Mouse (Mus musculus) CD4-positive naive resting alpha-beta T cell, adult 76 days (primary cell): Measurements from ENCODE around the gene Men1. TPM values are rescaled to one million over a fixed set of nuclear protein-coding genes. Genes with fewer than 3 reads are reported as not detected.

Experiments used
- total RNA-seq: library from RNA; stranded (reverse); gene quantifications from one replicate; pipeline ENCODE4 v1.2.4, GENCODE M21; 2023

The Men1 gene
- 22.2 TPM for total RNA-seq

GRCm38 (mm10) chr19:6334673-6335457 lies at the start of gene Men1:
TSS of gene Men1 (plus strand) at chr19:6334979.

DNA sequence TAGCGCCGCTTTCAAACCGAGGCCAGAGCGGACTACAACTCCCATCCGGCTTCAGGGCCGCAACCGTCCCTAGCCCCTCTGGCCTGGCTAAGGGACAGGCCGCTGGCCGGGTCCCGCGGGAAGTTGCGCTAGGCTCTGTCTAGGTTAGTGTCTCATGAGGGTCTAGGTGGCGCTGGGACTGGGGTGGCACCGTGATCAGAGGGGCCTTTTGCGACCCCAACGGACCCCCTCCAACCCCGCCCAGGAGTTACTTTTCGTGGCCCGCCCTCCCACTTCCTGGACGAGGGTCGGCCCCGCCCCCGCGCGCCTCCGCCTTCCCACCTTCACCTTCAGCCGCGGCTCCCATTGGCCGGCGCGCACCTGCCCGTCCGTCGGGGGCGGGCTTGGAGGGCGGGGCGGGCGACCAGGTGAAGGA lies 28.6 kb upstream of the Men1 start, which contains the start of gene Cdc42bpg:
Gene Cdc42bpg, plus strand, starts transcription at position 320 of the 415 bp plus-strand sequence.

DNA sequence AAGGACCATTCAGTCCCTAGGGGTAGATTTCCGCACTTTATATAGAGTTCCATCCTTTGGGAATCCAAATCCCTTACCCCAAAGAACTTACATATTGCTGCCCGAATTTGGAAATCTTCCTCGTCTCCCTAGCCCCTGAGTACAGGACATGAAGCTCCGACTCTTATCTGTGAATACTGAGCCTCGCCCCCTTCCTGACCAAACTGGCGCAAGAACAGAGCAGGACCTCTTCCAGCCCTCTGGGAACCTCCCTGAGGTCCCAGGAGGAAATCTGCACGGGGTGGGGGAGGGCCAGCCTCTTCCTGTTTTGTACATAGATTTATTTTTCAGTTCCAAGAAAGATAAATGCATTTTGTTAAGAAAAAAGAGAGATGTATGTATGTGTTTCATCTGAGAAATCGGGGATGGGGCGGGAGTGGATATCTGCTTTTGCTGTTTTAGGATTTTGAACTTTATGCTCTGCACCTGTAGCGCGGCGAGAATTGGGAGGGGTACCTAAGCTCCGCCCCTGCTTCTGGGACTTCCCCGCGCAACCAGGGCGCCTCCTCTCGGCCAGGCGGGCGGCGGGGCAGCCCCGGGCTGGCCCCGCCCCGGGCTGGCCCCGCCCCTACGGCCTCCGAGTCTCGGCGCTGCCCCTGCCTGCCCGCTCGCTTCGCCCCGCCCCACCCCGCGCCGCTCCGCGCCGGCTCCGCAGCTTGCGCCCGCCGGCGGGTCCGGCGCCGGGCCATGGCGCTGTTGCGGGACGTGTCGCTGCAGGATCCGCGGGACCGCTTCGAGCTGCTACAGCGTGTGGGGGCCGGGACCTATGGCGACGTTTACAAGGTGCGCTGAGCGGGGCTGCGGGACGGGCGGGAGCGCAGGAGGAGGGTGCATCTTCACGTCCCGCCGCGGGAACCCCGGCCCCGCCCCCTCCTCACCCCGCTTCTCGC lies 6.0 kb downstream of the Men1 start, which contains the start of gene Map4k2:
Gene Map4k2, plus strand, starts transcription at position 612 of the 929 bp plus-strand sequence.

DNA sequence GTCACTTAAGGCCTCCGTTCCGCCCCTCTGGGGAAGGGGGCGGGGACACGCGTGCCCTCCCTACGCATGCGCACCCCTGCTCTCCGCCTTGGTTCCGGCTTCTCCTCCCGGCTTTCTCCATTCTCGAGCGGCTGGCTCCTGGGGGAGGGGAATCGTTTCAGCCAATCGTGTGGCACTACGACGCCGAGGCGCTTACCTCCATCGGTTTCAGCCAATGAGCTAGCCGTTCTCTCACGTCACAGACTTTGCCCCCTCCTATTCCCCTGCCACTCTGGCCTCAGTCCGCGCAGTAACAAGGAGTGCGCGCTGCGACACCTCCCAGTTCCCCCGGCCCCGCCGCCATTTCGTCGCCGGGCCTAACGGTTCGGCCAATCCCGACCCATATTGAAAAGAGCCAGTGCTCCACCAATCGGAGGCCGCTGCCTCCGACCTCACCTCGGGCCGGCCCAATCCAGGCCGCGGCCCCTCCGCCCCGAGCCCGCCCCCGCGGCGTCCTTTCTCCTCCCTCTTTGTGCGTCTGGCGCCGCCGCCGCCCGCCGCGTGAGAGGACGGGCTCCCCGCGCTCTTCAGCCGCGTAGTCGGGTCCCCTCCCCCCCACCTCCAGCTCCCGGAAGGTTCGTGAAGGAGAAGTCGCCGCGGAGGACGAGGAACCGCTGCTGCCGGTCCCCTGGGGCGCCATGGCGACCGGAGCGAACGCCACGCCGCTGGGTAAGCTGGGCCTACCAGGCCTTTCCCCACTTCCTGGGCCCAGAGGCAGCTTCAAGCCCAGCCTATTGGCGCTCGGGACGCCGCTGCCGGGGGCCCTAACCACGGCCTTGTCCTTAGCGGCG lies 28.8 kb downstream of the Men1 start, which contains the start of gene Sf1:
Gene Sf1, plus strand, starts transcription at position 280 of the 830 bp plus-strand sequence.

GRCm38 (mm10) chr19:6384128-6384527 lies 49.3 kb downstream of the Men1 start, which contains the start of gene Pygm:
TSS of gene Pygm (plus strand) at chr19:6384399.

Other genes with a start within 250 kb of the Men1 start
- gene Cdca5, start 250.0 kb upstream of the Men1 start, total RNA-seq: 0.91 TPM
- not detected for gene AC131692.1, start 240.6 kb upstream of the Men1 start, total RNA-seq
- gene Naaladl1, start 229.2 kb upstream of the Men1 start, total RNA-seq: not detected
- gene Sac3d1, start 216.3 kb upstream of the Men1 start, total RNA-seq: 5.0 TPM
- gene Snx15, start 206.7 kb upstream of the Men1 start, total RNA-seq: 27.8 TPM
- gene Batf2, start 194.0 kb upstream of the Men1 start, total RNA-seq: 0.41 TPM
- gene Arl2, start 193.4 kb upstream of the Men1 start, total RNA-seq: 20.1 TPM
- not detected for gene Majin, start 150.6 kb upstream of the Men1 start, total RNA-seq
- not detected for gene Gpha2, start 108.6 kb upstream of the Men1 start, total RNA-seq
- gene Ppp2r5b, start 99.1 kb upstream of the Men1 start, total RNA-seq: 17.5 TPM
- gene Atg2a, start 93.3 kb upstream of the Men1 start, total RNA-seq: 229 TPM
- 37.0 TPM for gene Ehd1, start 58.3 kb upstream of the Men1 start, total RNA-seq
- 4.9 TPM for gene Cdc42bpg, start 28.5 kb upstream of the Men1 start, total RNA-seq
- 519 TPM for gene Map4k2, start 6.2 kb downstream of the Men1 start, total RNA-seq
- 1,178 TPM for gene Sf1, start 28.7 kb downstream of the Men1 start, total RNA-seq
- 47.7 TPM for gene Pygm, start 49.4 kb downstream of the Men1 start, total RNA-seq
- gene Rasgrp2, start 64.4 kb downstream of the Men1 start, total RNA-seq: 801 TPM
- 0.64 TPM for gene Nrxn2, start 83.8 kb downstream of the Men1 start, total RNA-seq
- gene Slc22a12, start 208.1 kb downstream of the Men1 start, total RNA-seq: not detected